Mouse (Mus musculus) megakaryocyte, embryonic 14.5 days (primary cell): ENCODE data around the gene Srgap2. TPM values are rescaled to one million over a fixed set of nuclear protein-coding genes. Genes with fewer than 3 reads are reported as not detected.
"Not testable (repeated sequence)": the region's sequence is repeated elsewhere in the genome, so short reads cannot be mapped to it uniquely, and the experiment has no call there.

Experiments used
- H3K27me3 ChIP-seq: replicated peaks from 2 replicates; pipeline ENCODE3; 2012; ENCODE audit warnings: inconsistent platforms
- H3K36me3 ChIP-seq: replicated peaks from 2 replicates; pipeline ENCODE3; 2012; ENCODE audit warnings: low read length, inconsistent platforms, mixed read lengths
- H3K4me1 ChIP-seq: 2 replicates; pipeline ENCODE4 v1.6.1; 2012; ENCODE audit warnings: inconsistent platforms
- H3K4me3 ChIP-seq: replicated peaks from 2 replicates; pipeline ENCODE3; 2012; ENCODE audit warnings: moderate library complexity, mild to moderate bottlenecking, inconsistent platforms
- H3K9me3 ChIP-seq: 2 replicates; pipeline ENCODE4 v1.6.1; 2012; ENCODE audit warnings: inconsistent platforms
- FLI1 ChIP-seq: IDR thresholded peaks from 2 replicates; pipeline ENCODE4 v1.6.1; 2012; ENCODE audit warnings: low read length, inconsistent platforms, mixed read lengths
- GATA1 ChIP-seq: IDR thresholded peaks from 3 replicates; pipeline ENCODE4 v1.6.1; 2012; ENCODE audit warnings: mixed read lengths, low read length, inconsistent platforms, borderline replicate concordance
- polyA plus RNA-seq: library from polyadenylated mRNA; stranded (reverse); fragments of >175 nt; gene quantifications from 2 replicates; pipeline ENCODE4 v1.2.3, GENCODE M21; 2012; ENCODE audit warnings: low replicate concordance; ENCODE audit not compliant: insufficient read depth

Gene Srgap2
- 6.7 and 12.2 TPM in 2 replicates for polyA plus RNA-seq

DNA sequence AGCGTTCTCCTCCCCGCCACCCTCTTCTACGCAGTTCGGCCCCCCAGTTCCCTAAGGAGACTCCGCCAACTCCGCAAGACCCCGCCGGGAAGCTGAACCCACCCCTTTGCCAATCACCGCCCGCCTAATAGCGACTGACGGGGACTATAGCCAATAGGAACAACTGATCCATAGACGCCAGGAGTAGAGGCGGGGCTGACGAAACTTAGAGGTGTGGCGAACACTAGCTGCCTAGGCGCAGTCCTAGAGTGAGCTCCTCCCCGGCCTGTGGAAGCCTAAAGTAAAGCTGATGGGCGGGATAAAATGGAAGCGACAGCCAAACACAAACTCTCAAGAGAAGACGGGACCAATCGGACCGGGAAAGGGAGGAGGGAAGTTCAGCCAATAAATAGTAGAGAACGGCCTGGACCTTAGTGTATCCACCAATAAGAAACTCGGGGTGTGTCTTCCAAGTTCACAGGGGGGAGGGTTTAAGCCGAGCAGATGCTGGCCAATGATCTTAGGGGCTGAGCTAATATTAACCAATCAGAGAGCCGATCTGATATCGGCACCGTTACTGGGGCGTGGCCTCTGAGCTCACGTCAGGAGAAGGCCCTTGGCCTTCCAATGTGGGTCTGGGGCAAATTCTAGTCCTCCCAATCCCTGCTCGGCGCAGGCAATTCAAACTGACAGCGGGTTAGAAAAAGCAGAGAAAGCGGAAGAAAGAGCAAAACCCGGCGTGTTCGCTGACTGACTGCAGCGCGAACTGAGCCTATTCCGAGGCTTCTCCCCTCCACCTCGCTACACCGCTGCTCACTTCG is at the start of gene Srgap2, which contains the start of gene Fam72a:
TSS of gene Srgap2 (minus strand) at position 72 of the 800 bp plus-strand sequence.
TSS of gene Fam72a (plus strand) at position 623 of the 800 bp plus-strand sequence.
- no peaks in the 10 kb centered on the region for H3K9me3 ChIP-seq
- peaks cover 35% of the 10 kb centered on the region for H3K36me3 ChIP-seq
- peak within 1 kb of the TSS; percentile 100 for H3K4me3 ChIP-seq
- TF ChIP-seq GATA1 (peak; percentile 67; the same call in 1 of the 3 replicates), FLI1 (no peak)
- H3K27me3 ChIP-seq, result no peaks in the 10 kb centered on the region
- H3K4me1 ChIP-seq, result peaks cover 65% of the 10 kb centered on the region

DNA sequence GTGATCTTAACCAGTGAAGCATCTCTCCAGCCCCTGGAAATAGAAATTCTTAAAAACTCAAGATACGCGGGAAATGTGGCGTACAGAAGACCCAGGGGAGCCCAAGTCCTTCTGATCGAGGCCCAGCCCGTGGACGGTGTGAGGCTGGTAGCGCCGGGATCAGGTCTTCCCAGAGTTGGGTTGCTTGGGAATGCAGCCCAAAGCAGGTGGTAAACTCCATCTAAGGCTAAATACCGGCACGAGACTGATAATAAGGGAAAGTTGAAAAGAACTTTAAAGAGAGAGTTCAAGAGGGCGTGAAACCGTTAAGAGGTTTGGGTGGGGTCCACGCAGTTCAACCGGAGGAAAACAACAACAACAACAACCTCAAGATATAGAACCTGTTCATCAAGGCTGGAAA is 46.6 kb upstream of the Srgap2 start:
- no peaks in the 10 kb centered on the region for H3K4me1 ChIP-seq
- peaks cover 30% of the 10 kb centered on the region for H3K27me3 ChIP-seq
- TF ChIP-seq FLI1, result no peak
- no peak for TF ChIP-seq GATA1
- H3K36me3 ChIP-seq, result no peaks in the 10 kb centered on the region
- H3K4me3 ChIP-seq, result no peak overlapping the region
- no peaks in the 10 kb centered on the region for H3K9me3 ChIP-seq

DNA sequence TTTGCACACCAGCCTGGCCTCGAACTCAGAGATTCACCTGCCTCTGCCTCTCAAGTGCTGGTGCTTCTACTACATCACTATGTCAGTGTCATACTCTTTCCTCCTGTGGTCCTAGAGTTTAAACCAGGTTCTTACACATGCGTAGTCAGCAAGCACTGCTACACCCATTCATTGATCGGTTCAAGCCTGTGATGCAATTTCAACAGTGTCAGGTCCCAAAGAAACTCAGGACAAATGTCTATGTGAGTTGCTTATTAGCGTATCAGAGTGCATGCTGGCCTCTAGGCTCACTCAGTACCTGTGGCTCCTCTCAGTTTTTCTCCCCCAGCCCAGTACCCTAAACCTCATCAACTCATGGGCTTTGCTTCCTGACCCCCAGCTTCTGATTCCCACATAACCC is 43.2 kb upstream of the Srgap2 start:
- TF ChIP-seq GATA1 (no peak), FLI1 (no peak)
- peaks cover 20% of the 10 kb centered on the region for H3K27me3 ChIP-seq
- no peaks in the 10 kb centered on the region for H3K4me1 ChIP-seq
- H3K4me3 ChIP-seq, result no peak overlapping the region
- H3K36me3 ChIP-seq, result no peaks in the 10 kb centered on the region
- no peaks in the 10 kb centered on the region for H3K9me3 ChIP-seq

DNA sequence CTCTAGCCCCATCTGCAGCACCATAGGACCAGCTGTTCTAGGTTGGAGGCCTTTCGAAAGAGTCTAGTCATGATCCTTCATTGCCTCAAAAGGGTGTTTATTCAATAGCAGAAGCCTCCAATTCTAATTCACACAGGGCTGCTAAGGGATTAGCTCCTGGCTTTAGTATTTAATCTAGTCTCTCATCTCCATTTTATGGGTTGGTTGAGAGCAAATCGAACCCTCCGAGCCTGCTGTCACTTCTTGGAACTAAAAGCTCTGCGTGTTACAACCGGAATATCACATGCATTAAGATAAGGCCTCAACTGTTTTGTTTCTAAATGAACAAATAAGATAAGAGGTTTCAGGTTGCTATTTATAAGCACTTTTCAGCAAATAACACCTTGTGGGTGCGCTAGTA is 42.6 kb upstream of the Srgap2 start:
- H3K9me3 ChIP-seq, result no peaks in the 10 kb centered on the region
- H3K4me1 ChIP-seq, result no peaks in the 10 kb centered on the region
- H3K4me3 ChIP-seq, result no peak overlapping the region
- H3K27me3 ChIP-seq, result peaks cover 18% of the 10 kb centered on the region
- no peaks in the 10 kb centered on the region for H3K36me3 ChIP-seq
- TF ChIP-seq FLI1 (no peak), GATA1 (no peak)

DNA sequence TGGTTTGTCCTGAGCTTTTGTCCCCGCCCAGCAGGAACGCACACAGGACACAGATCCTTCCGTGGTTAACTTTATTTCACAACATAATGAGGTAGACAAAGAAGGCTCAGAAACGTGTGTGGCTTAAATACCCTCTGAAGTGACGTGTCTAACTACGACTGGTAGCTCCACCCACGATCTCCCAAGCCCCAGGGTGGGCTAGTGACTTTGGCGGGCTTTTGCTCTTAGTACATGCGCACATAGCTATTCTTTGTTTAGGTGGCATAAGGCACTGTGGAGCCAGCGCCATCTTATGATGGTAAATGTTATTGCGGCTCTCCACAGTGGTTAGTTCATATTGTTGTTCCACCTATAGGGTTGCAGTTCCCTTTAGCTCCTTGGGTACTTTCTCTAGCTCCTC is 38.9 kb upstream of the Srgap2 start:
- peaks cover 18% of the 10 kb centered on the region for H3K27me3 ChIP-seq
- not testable (repeated sequence) for H3K4me3 ChIP-seq, H3K9me3 ChIP-seq, H3K4me1 ChIP-seq, H3K36me3 ChIP-seq

DNA sequence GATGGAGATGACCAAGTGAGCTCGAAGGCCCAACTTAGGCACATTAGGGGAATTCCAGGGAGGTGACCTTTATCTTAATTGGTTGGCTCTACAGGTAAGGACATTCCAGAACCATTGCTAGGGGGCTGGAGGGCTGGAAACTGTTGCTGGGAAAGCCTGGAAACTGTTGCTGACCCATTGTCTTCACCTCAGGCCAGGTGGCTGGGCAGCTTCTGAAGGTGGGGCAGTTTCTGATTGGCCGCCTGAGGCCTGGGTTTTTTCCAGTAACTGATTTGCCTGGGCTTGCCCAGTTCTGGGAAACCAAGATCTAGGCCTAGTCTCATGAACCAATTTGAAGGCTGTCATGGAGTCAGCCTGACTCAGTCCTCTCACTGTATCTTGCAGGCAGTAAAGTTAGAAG is 34.9 kb upstream of the Srgap2 start:
- Histone ChIP-seq H3K4me1 (peaks cover 10% of the 10 kb centered on the region), H3K4me3 (no peak overlapping the region), H3K36me3 (no peaks in the 10 kb centered on the region), H3K27me3 (peaks cover 13% of the 10 kb centered on the region), H3K9me3 (no peaks in the 10 kb centered on the region)
- TF ChIP-seq FLI1, result no peak
- no peak for TF ChIP-seq GATA1

DNA sequence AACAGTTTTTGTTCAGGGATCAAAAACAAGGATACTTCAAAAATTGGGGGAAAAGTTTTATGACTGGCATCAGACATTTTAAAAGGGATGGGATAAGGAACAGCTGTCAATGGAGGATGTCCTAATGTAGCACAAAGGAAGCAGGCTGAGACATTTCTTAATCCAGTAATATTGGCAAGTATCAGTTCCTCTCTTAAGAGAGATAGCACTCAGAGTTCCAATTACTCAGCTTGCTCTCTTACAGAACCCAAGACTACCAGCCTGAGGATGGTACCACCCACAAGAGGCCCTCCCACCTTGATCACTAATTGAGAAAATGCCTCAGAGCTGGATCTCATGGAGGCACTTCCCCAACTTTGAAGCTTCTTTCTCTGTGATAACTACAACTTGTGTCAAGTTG is 33.3 kb upstream of the Srgap2 start:
- TF ChIP-seq FLI1 (no peak), GATA1 (no peak)
- peaks cover 10% of the 10 kb centered on the region for H3K4me1 ChIP-seq
- H3K27me3 ChIP-seq, result peaks cover 17% of the 10 kb centered on the region
- 0 out of 2 replicates have a peak, but pooled peaks cover 3% of the 10 kb centered on the region for H3K9me3 ChIP-seq
- no peak overlapping the region for H3K4me3 ChIP-seq
- no peaks in the 10 kb centered on the region for H3K36me3 ChIP-seq

DNA sequence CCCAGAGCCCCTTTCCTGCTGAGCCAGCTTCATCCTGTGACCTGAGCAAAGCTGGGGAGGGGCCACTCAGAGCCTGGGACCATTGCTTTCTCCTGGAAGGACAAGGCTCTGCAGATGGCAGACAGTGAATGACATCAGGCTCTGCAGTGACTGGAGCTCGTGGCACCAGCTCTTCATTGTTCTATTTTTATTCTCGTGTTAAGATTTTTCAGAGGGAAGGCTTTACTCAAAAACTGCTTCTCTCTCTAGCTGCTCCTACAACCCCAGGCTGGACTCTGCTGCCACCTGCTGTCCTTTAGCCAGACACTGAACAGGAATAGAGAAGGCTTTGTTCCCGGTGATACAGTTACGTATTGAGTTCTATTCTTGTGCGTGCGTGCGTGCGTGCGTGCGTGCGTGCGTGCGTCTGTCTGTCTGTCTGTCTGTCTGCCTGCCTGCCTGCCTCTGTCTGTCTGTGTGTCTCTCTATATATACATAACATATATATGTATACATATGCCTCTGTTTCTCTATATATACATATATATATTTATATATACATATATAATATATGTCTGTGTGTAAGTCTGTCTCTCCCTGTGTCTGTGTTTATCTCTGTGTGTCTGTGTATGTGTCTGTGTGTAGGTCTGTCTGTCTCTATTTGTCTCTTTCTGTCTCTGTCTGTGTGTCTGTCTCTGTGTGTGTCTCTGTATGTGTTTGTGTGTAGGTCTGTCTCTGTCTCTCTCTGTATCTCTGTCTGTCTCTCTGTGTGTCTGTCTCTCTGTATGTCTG is 28.1 kb upstream of the Srgap2 start:
- H3K27me3 ChIP-seq, result peaks cover 13% of the 10 kb centered on the region
- peaks cover 26% of the 10 kb centered on the region for H3K4me1 ChIP-seq
- H3K9me3 ChIP-seq, result 0 out of 2 replicates have a peak, but pooled peaks cover 3% of the 10 kb centered on the region
- H3K4me3 ChIP-seq, result peak overlapping the region; percentile 78
- TF ChIP-seq FLI1, result no peak
- TF ChIP-seq GATA1, result no peak
- no peaks in the 10 kb centered on the region for H3K36me3 ChIP-seq

DNA sequence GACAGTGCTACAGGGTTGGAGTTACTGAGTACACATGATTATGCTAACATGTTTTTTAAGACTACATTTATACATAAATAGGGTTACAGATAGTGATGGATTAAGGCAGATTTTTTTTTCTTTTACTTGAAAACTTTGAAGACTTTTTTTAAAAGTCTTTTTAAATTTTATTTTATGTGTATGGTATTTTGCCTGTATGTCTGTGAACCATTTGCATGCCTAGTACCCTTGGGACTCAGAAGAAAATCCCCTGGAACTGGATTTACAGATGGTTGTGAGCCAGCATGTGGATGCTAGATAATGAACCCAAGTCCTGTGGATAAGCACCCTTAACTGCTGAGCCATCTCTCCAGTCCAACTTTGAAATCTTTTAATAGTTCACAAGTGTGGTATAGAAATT is 26.3 kb upstream of the Srgap2 start:
- Histone ChIP-seq H3K27me3 (peaks cover 13% of the 10 kb centered on the region), H3K4me1 (peaks cover 33% of the 10 kb centered on the region), H3K36me3 (no peaks in the 10 kb centered on the region), H3K4me3 (no peak overlapping the region), H3K9me3 (0 out of 2 replicates have a peak, but pooled peaks cover 3% of the 10 kb centered on the region)
- TF ChIP-seq GATA1 (no peak), FLI1 (no peak)

DNA sequence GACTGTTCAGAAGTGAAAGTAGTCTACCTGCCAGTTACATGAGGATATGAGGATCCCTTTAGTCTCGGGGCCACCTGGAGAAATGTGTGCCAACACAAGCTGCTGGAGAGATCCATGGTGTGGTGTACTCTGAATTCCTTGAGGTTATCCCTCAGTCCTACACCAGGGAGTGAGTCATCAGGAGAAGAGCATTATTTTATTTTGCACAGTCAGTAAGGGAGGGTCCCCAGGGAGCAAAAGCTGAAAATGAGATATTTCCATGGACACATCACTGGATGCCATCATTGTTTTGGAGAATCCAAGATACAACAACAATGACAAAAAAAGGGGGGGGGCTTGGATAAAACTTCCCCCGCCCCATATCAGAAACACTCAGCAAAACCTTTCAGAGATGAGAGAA is 24.8 kb upstream of the Srgap2 start:
- H3K36me3 ChIP-seq, result no peaks in the 10 kb centered on the region
- peaks cover 6% of the 10 kb centered on the region for H3K27me3 ChIP-seq
- TF ChIP-seq GATA1, result no peak
- TF ChIP-seq FLI1, result no peak
- peak overlapping the region; percentile 10 for H3K4me3 ChIP-seq
- H3K9me3 ChIP-seq, result 0 out of 2 replicates have a peak, but pooled peaks cover 3% of the 10 kb centered on the region
- H3K4me1 ChIP-seq, result peaks cover 35% of the 10 kb centered on the region
